Mouse (Mus musculus): ENCODE results near the gene Col25a1.

DNA sequence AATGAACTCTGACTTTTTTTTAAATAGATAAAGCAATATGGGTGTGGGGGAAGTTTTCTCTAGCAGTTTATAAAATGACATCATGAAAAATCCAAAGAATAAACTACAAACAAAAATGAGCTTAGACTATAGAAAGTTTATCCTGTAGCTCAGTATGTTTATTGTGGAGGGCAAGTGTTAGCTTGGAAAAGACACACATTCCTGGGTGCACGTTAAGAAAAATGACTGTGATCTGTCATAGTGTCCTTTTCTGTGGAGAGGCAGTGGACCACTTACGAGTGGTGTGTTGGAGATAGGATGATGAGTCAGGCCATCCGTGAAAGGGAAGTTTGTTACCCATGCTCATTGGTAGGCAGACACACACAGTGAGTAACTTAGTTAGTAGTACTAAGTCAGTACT, 207.1 kb downstream of the Col25a1 start:
- TF ChIP-seq CTCF (IDR thresholded peaks at IDR 0.05; ENCODE audit: low read depth, low read length), result no peak
- TF ChIP-seq POLR2A (IDR thresholded peaks at IDR 0.05; ENCODE audit: borderline replicate concordance, low read depth, low read length), result no peak
